Mouse (Mus musculus) liver, embryonic 14.5 days (tissue): ENCODE results near the gene Hist1h2af. TPM values are rescaled to one million over a fixed set of nuclear protein-coding genes. Genes with fewer than 3 reads are reported as not detected.
"Not testable (repeated sequence)": the region's sequence is repeated elsewhere in the genome, so short reads cannot be mapped to it uniquely, and the experiment has no call there.

Experiments
- ATAC-seq: fragments of 200-750 bp; cut with Nextera tagmentation; 2 replicates; pipeline ENCODE4 v1.8.0; 2017; ENCODE audit warnings: moderate number of reproducible peaks, mild to moderate bottlenecking, moderate library complexity; ENCODE audit not compliant: insufficient read depth
- DNase-seq, 3 experiments: peaks; one replicate each; pipeline ENCODE4 v3.0.0-alpha.2; 2012 to 2013; ENCODE audit warnings: low read depth in 3 of 3, low spot score in 3 of 3
- H3K27ac ChIP-seq: fragments of 300-500 bp; sonication (generic); 2 replicates; pipeline ENCODE4 v1.5.1; 2014; ENCODE audit warnings: moderate library complexity, mild to moderate bottlenecking, control low read depth, inconsistent platforms
- H3K27me3 ChIP-seq: fragments of 300-500 bp; sonication (generic); 2 replicates; pipeline ENCODE4 v1.6.1; 2014; ENCODE audit warnings: mild to moderate bottlenecking, low read length, moderate library complexity; ENCODE audit not compliant: control insufficient read depth, insufficient read depth
- H3K36me3 ChIP-seq: fragments of 300-500 bp; sonication (generic); replicated peaks from 2 replicates; pipeline ENCODE4 v1.6.1; 2014; ENCODE audit warnings: low read depth; ENCODE audit not compliant: control insufficient read depth, insufficient read depth
- H3K4me1 ChIP-seq, 2 experiments: fragments of 200-500 bp in 1 of 2; fragments of 300-500 bp in 1 of 2; sonication (generic) in 1 of 2; replicated peaks; 2 replicates each; pipeline ENCODE4 v1.6.1; 2012 to 2014; ENCODE audit warnings: antibody characterized with exemption in 1 of 2, inconsistent platforms in 1 of 2, low read length in 1 of 2; ENCODE audit not compliant: control insufficient read depth in 2 of 2, insufficient read depth in 2 of 2
- H3K4me2 ChIP-seq: fragments of 300-500 bp; sonication (generic); 2 replicates; pipeline ENCODE4 v1.6.1; 2014; ENCODE audit warnings: low read depth, mild to moderate bottlenecking, control low read depth, moderate library complexity
- H3K4me3 ChIP-seq, 2 experiments: fragments of 200-500 bp in 1 of 2; fragments of 300-500 bp in 1 of 2; sonication (generic) in 1 of 2; 2 replicates each; pipeline ENCODE4 v1.5.1; 2012 to 2014; ENCODE audit warnings: low read depth in 2 of 2, low read length in 2 of 2, mild to moderate bottlenecking in 2 of 2, control low read depth in 1 of 2, inconsistent platforms in 1 of 2, moderate library complexity in 1 of 2; ENCODE audit not compliant: insufficient read depth in 1 of 2
- H3K9ac ChIP-seq: fragments of 300-500 bp; sonication (generic); replicated peaks from 2 replicates; pipeline ENCODE4 v1.6.1; 2014; ENCODE audit warnings: mild to moderate bottlenecking, control low read depth, moderate library complexity
- H3K9me3 ChIP-seq: fragments of 300-500 bp; sonication (generic); 2 replicates; pipeline ENCODE4 v1.6.1; 2016; ENCODE audit warnings: low read length, mixed read lengths; ENCODE audit not compliant: control insufficient read depth
- CTCF ChIP-seq: IDR thresholded peaks from 2 replicates; pipeline ENCODE4 v1.5.1; 2016; ENCODE audit warnings: antibody characterized with exemption, low read depth, control low read depth
- EP300 ChIP-seq: IDR thresholded peaks from 2 replicates; pipeline ENCODE4 v1.6.1; 2016; ENCODE audit warnings: antibody characterized with exemption, low read depth
- WGBS: fragments of 180-500 bp; shearing (Covaris S2); extraction: QIAGEN DNeasy Blood & Tissue Kit; methylation state at CpG from one replicate; pipeline ENCODE4 v1.1.7; 2014; ENCODE audit not compliant: insufficient replicate concordance; 5-methylcytosine and 5-hydroxymethylcytosine counted together
- polyA plus RNA-seq, 2 experiments: library from polyadenylated mRNA; depleted of rRNA in 1 of 2; stranded (reverse) in 1 of 2; unstranded in 1 of 2; fragments of >200 nt; fragmentation: Nextera tagmentation in 1 of 2; extraction: Ambion mirVana in 1 of 2; gene quantifications; 2 replicates each; pipeline versions ENCODE4 v1.2.1 to v1.2.3; 2012 to 2014

Gene Hist1h2af
- polyA plus RNA-seq (2012; rRNA removed) = 375 and 609 TPM in 2 replicates
- 14.2 and 17.4 TPM in 2 replicates for polyA plus RNA-seq (2014; fragmentation: Nextera tagmentation; extraction: Ambion mirVana)

DNA sequence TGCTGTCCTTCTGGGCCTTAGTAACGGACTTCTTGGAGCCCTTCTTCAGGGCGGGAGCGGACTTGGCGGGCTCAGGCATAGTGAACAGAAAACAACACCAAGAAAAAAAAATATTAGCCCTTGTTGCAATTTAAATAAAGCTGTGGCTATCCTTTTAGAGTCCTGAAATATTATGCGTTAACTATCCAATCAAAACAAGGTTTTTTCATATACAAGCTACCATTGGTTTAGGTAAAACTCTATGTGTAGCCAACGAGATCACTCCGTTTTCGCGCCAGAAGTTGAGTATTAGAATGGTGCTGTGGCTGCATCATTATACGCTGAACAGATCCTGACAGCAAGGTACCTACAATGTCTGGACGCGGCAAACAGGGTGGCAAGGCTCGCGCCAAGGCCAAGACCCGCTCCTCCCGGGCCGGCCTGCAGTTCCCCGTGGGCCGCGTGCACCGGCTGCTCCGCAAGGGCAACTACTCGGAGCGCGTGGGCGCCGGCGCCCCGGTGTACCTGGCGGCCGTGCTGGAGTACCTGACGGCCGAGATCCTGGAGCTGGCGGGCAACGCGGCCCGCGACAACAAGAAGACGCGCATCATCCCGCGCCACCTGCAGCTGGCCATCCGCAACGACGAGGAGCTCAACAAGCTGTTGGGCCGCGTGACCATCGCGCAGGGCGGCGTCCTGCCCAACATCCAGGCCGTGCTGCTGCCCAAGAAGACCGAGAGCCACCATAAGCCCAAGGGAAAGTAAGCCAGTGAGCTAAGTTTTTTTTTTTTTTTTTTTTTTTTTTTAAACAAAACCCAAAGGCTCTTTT is at the start of gene Hist1h2af:
Gene Hist1h2af, plus strand, starts transcription at position 347 of the 808 bp plus-strand sequence.
- peak; percentile 36 for ATAC-seq
- Histone ChIP-seq H3K4me2 (peak within 1 kb of the TSS; percentile 95), H3K4me1 (peaks cover 23 to 24% of the 10 kb centered on the region in 2 experiments), H3K27ac (peak within 1 kb of the TSS; percentile 100), H3K4me3 (peak within 1 kb of the TSS; percentile 74 to 84), H3K9ac (peak within 1 kb of the TSS; percentile 99)
- peak; percentile 25 for TF ChIP-seq CTCF
- DNase-seq = peak; percentile 91 to 92 (median 92)
- 0% methylated on average over 25 of the region's 53 CpGs for WGBS
- H3K27me3 ChIP-seq, H3K9me3 ChIP-seq, H3K36me3 ChIP-seq: not testable (repeated sequence)

GRCm38 (mm10) chr13:23485271-23485670 is 48.4 kb upstream of the Hist1h2af start:
- no peak for DNase-seq
- no peak overlapping the region for H3K9ac ChIP-seq
- no peak for TF ChIP-seq EP300
- no peak for TF ChIP-seq CTCF
- no peak overlapping the region for H3K4me3 ChIP-seq
- H3K9me3 ChIP-seq = no peaks in the 10 kb centered on the region
- no peaks in the 10 kb centered on the region for H3K36me3 ChIP-seq
- no peak for ATAC-seq
- WGBS = 35% methylated on average over 5 of the region's 5 CpGs
- no peak overlapping the region for H3K27ac ChIP-seq
- no peak overlapping the region for H3K4me2 ChIP-seq
- H3K27me3 ChIP-seq = peaks cover 3% of the 10 kb centered on the region; the same call in 1 of the 2 replicates
- H3K4me1 ChIP-seq = no peaks in the 10 kb centered on the region; a peak in 1 of 4 replicates

GRCm38 (mm10) chr13:23488400-23489322 is 45.0 kb upstream of the Hist1h2af start, which contains the start of gene Btn2a2:
Gene Btn2a2 (minus strand): TSS chr13:23488857.
- 6% methylated on average over 13 of the region's 14 CpGs for WGBS
- H3K9me3 ChIP-seq = no peaks in the 10 kb centered on the region
- no peaks in the 10 kb centered on the region for H3K36me3 ChIP-seq
- TF ChIP-seq CTCF = no peak
- TF ChIP-seq EP300 = no peak
- peaks cover 10 to 12% of the 10 kb centered on the region in 2 experiments for H3K4me1 ChIP-seq
- peak within 1 kb of the TSS; percentile 0 to 13; a peak in 1 of 4 replicates for H3K4me3 ChIP-seq
- no peak within 1 kb of the TSS for H3K27ac ChIP-seq
- ATAC-seq (peak; percentile 73), DNase-seq (no peak)
- H3K4me2 ChIP-seq = peak within 1 kb of the TSS; percentile 48
- H3K27me3 ChIP-seq = no peaks in the 10 kb centered on the region; the same call in 1 of the 2 replicates
- H3K9ac ChIP-seq = no peak within 1 kb of the TSS

- peaks cover 10 to 12% of the 10 kb centered on the region in 2 experiments for H3K4me1 ChIP-seq
- TF ChIP-seq CTCF (no peak), EP300 (no peak)
- DNase-seq (no peak), ATAC-seq (no peak)
- no peak overlapping the region for H3K4me2 ChIP-seq
- H3K27me3 ChIP-seq = no peaks in the 10 kb centered on the region; the same call in 1 of the 2 replicates
- no peak overlapping the region for H3K4me3 ChIP-seq
- no peak overlapping the region for H3K9ac ChIP-seq
- no peaks in the 10 kb centered on the region for H3K36me3 ChIP-seq
- no peak overlapping the region for H3K27ac ChIP-seq
- WGBS = 5% methylated on average over 1 of the region's 1 CpGs
- H3K9me3 ChIP-seq = no peaks in the 10 kb centered on the region
Measured at GRCm38 (mm10) chr13:23490863-23491262, 42.8 kb upstream of the Hist1h2af start.
